ENCODE assay signal across 16 mouse cellular contexts in the genomic region with DNA sequence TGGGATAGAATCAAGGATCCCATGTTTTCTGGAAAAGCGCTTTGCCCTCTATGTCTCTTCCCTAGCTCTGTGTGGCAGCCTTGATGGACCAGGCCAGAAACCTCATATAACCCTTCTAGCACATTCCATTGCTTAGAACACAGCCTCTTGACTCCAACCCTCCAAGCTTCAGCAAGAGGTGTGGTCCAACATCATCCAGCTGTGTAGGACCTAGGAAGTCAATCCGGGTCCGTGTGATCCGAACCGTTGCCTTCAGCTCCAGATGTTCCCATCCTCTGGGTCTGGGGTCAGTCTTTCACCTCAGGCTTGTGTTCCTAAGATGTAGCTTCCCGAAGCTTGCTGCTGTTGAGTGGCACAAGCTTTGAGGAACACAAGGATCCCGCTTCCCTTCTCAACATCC. TPM values are rescaled to one million over a fixed set of nuclear protein-coding genes. Genes with fewer than 3 reads are reported as not detected.
DNase-seq lines count a peak whose midpoint lies in the region; ATAC-seq and TF ChIP-seq lines count a peak whose summit lies in the region.
"Had no signal": no experiment of that assay in that cellular context is flagged by ENCODE, and none has a peak within 500 bp of the region (broad histone marks: within the 10 kb centered on the region; RNA-seq: fewer than 3 reads in every experiment).

No protein-coding gene starts in this region.

- no peak overlapping the region for H3K27ac ChIP-seq in lung, embryonic 15.5 days
- no peak overlapping the region for H3K27ac ChIP-seq in limb, embryonic 10.5 days
- H3K27ac ChIP-seq: embryonic facial prominence, embryonic 12.5 days; forebrain, embryonic 15.5 days; heart, embryonic 13.5 days; hindbrain, embryonic 13.5 days had no signal

- no peaks in the 10 kb centered on the region; the same call in 1 of the 2 replicates for H3K4me1 ChIP-seq in lung, adult 2 months (ENCODE audit: control insufficient read depth, insufficient read depth, low read length)
- H3K4me1 ChIP-seq in lung, embryonic 15.5 days, result peaks cover 12% of the 10 kb centered on the region
- no peaks in the 10 kb centered on the region; the same call in 1 of the 2 replicates for H3K4me1 ChIP-seq in limb, embryonic 10.5 days
- H3K4me1 ChIP-seq: embryonic facial prominence, embryonic 12.5 days had no signal

- no peak overlapping the region for H3K4me2 ChIP-seq in lung, embryonic 15.5 days
- H3K4me2 ChIP-seq: embryonic facial prominence, embryonic 12.5 days; forebrain, embryonic 15.5 days; heart, embryonic 13.5 days; hindbrain, embryonic 13.5 days had no signal

- H3K27me3 ChIP-seq in lung, embryonic 15.5 days, result no peaks in the 10 kb centered on the region
- H3K27me3 ChIP-seq in limb, embryonic 10.5 days (ENCODE audit: low read depth, poor library complexity, severe bottlenecking), result no peaks in the 10 kb centered on the region
- H3K27me3 ChIP-seq: embryonic facial prominence, embryonic 12.5 days; forebrain, embryonic 15.5 days; heart, embryonic 13.5 days; hindbrain, embryonic 13.5 days had no signal

- ATAC-seq in lung, embryonic 15.5 days (ENCODE audit: borderline replicate concordance, extremely low read depth, low FRiP score, low TSS enrichment), result peak; percentile 60; the same call in 1 of the 2 replicates
- ATAC-seq: forebrain, embryonic 15.5 days had no signal

- WGBS in lung, adult 2 months, result 69% methylated on average over 7 of the region's 7 CpGs
- WGBS in lung, embryonic 15.5 days, result 74% methylated on average over 7 of the region's 7 CpGs
- 95% methylated on average over 7 of the region's 7 CpGs for WGBS in limb, embryonic 10.5 days

- TF ChIP-seq POLR2A in lung, adult 2 months (IDR thresholded peaks at IDR 0.05; ENCODE audit: borderline replicate concordance, extremely low read depth, low read depth, low read length), result no peak

- H3K4me3 ChIP-seq in lung, adult 2 months (replicated peaks; ENCODE audit: extremely low read depth, low read depth, low read length), result no peak overlapping the region
- H3K4me3 ChIP-seq in lung, embryonic 15.5 days, result no peak overlapping the region
- H3K4me3 ChIP-seq in limb, embryonic 10.5 days, result no peak overlapping the region
- H3K4me3 ChIP-seq: embryonic facial prominence, embryonic 12.5 days; forebrain, embryonic 15.5 days; heart, embryonic 13.5 days; hindbrain, embryonic 13.5 days had no signal

- no peak for TF ChIP-seq CTCF in lung, adult 2 months (IDR thresholded peaks at IDR 0.05; ENCODE audit: insufficient read depth, low read length)

- no peaks in the 10 kb centered on the region for H3K9me3 ChIP-seq in lung, embryonic 15.5 days
- H3K9me3 ChIP-seq in limb, embryonic 10.5 days (replicated peaks), result no peaks in the 10 kb centered on the region
- H3K9me3 ChIP-seq: embryonic facial prominence, embryonic 12.5 days; forebrain, embryonic 15.5 days; heart, embryonic 13.5 days; hindbrain, embryonic 13.5 days had no signal

- H3K9ac ChIP-seq in lung, embryonic 15.5 days, result no peak overlapping the region
- H3K9ac ChIP-seq: embryonic facial prominence, embryonic 12.5 days; forebrain, embryonic 15.5 days; heart, embryonic 13.5 days; hindbrain, embryonic 13.5 days had no signal

- H3K36me3 ChIP-seq in lung, embryonic 15.5 days, result no peaks in the 10 kb centered on the region
- H3K36me3 ChIP-seq in limb, embryonic 10.5 days, result no peaks in the 10 kb centered on the region
- H3K36me3 ChIP-seq: embryonic facial prominence, embryonic 12.5 days; forebrain, embryonic 15.5 days; heart, embryonic 13.5 days; hindbrain, embryonic 13.5 days had no signal

- peak; percentile 31 for DNase-seq in lung, adult 2 months
- peak; percentile 78 for DNase-seq in lung, postnatal 14 days
- DNase-seq in kidney, adult 18-20 months, result no peak
- DNase-seq in cerebellum, adult 9-11 months, result no peak
- DNase-seq in limb, embryonic 10.5 days (ENCODE audit: low spot score), result no peak
- DNase-seq: adrenal gland, adult 2 months; adrenal gland, postnatal 25 days; cerebellum, adult 2 months; cerebellum, postnatal 25 days; gastrocnemius, postnatal 36 days; heart, postnatal 36 days had no signal

RNA-seq across cellular contexts. Expression of gene Frmd4b, which starts 22.8 kb away (rescaled TPM):
- polyA plus RNA-seq in lung, adult 2 months (2012; rRNA removed), result 15.3 and 22.3 TPM in 2 replicates
- polyA plus RNA-seq in lung, embryonic 15.5 days (2015; fragmentation: Nextera tagmentation; extraction: Ambion mirVana), result 14.5 and 15.7 TPM in 2 replicates
- polyA plus RNA-seq in limb, embryonic 10.5 days (2016; fragmentation: Nextera tagmentation; extraction: Ambion mirVana), result 14.2 and 14.8 TPM in 2 replicates

Comparison
In these comparisons a context has a peak if more than half of its experiments do, and no peak if none do; other contexts are left out.
1. DNase-seq: peak in lung, adult 2 months (single experiment) and lung, postnatal 14 days (single experiment); none in kidney, adult 18-20 months (single experiment), cerebellum, adult 9-11 months (single experiment) and limb, embryonic 10.5 days (single experiment).